Mouse (Mus musculus) small intestine, adult 2 months (tissue): ENCODE measurements around the gene Gna14.

Source experiments
- CTCF ChIP-seq: fragments of 200-500 bp; IDR thresholded peaks from 2 replicates; pipeline ENCODE4 v1.5.1; 2012; ENCODE audit warnings: low read depth, mild to moderate bottlenecking, control low read depth, inconsistent platforms, low read length, moderate library complexity, mixed read lengths; ENCODE audit not compliant: insufficient replicate concordance, insufficient read length; ENCODE audit errors: extremely low read depth
- POLR2A ChIP-seq: fragments of 200-500 bp; IDR thresholded peaks from 2 replicates; pipeline ENCODE4 v1.6.1; 2012; ENCODE audit warnings: low read depth, mild to moderate bottlenecking, control low read depth, inconsistent platforms, low read length, moderate library complexity

DNA sequence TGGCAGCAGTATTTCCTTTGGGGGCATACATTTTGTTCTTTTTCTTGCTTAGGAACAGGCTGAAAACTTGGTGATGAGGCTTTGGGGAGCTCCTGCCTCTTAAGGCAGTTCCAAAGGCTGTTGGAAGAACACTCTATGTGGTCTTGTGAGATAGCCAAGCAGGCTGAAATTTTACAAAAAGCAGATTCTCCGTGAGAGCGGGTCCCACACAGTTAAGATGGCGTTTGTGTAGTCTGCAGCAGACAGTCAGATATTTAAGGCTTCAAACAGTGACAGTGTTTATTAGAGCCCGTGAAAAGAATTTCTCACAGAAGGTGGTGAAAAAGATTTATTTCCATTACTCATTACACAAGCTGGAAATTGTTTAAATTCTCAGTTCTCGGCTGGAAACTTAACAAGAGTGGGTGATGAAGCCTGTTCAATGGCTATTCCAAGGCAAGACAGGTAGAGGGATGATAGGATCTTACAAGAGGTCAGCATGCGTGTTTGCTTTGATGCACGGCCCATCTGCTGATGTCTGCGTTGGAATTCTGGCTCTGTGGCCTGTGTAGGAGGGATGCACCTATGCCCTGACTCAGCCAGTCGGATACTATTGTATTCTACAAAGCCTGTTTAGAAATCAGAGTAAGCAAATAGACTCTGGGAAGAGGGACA lies 123.8 kb downstream of the Gna14 start:
- no peak for TF ChIP-seq POLR2A
- no peak for TF ChIP-seq CTCF
